Mouse (Mus musculus): ENCODE measurements around the gene Fxyd2.

Fxyd2 gene

GRCm38 (mm10) chr9:45391299-45391698 is 8.2 kb upstream of the Fxyd2 start:
- DNase-seq (ENCODE audit: low spot score), result no peak

- no peak for DNase-seq (ENCODE audit: low spot score)
Observed at GRCm38 (mm10) chr9:45395218-45395617, 4.3 kb upstream of the Fxyd2 start.

GRCm38 (mm10) chr9:45395796-45396195 is 3.7 kb upstream of the Fxyd2 start:
- no peak for DNase-seq (ENCODE audit: low spot score)

GRCm38 (mm10) chr9:45398336-45398735 is 1.1 kb upstream of the Fxyd2 start:
- DNase-seq (ENCODE audit: low spot score), result no peak

GRCm38 (mm10) chr9:45401851-45402250 is 2.4 kb downstream of the Fxyd2 start:
- DNase-seq (ENCODE audit: low spot score), result no peak

- no peak for DNase-seq (ENCODE audit: low spot score)
Observed at GRCm38 (mm10) chr9:45402957-45403356, 3.5 kb downstream of the Fxyd2 start.

GRCm38 (mm10) chr9:45405694-45406093 is 6.2 kb downstream of the Fxyd2 start:
- DNase-seq (ENCODE audit: low spot score), result no peak

GRCm38 (mm10) chr9:45406808-45407207 is 7.3 kb downstream of the Fxyd2 start:
- no peak for DNase-seq (ENCODE audit: low spot score)

- peak; percentile 79 for DNase-seq (ENCODE audit: low spot score)
Observed at GRCm38 (mm10) chr9:45407706-45408675, 8.5 kb downstream of the Fxyd2 start.

GRCm38 (mm10) chr9:45410193-45410592 is 10.7 kb downstream of the Fxyd2 start:
- no peak for DNase-seq (ENCODE audit: low spot score)

- DNase-seq (ENCODE audit: low spot score), result no peak
Observed at GRCm38 (mm10) chr9:45410614-45411013, 11.1 kb downstream of the Fxyd2 start.

GRCm38 (mm10) chr9:45411111-45411510 is 11.6 kb downstream of the Fxyd2 start:
- no peak for DNase-seq (ENCODE audit: low spot score)

GRCm38 (mm10) chr9:45411803-45412202 is 12.3 kb downstream of the Fxyd2 start:
- DNase-seq (ENCODE audit: low spot score), result no peak

GRCm38 (mm10) chr9:45412287-45412686 is 12.8 kb downstream of the Fxyd2 start:
- DNase-seq (ENCODE audit: low spot score), result peak; percentile 83

- DNase-seq (ENCODE audit: low spot score), result no peak
Observed at GRCm38 (mm10) chr9:45412700-45413477, 13.4 kb downstream of the Fxyd2 start.

- peak; percentile 23 for DNase-seq (ENCODE audit: low spot score)
Observed at GRCm38 (mm10) chr9:45413478-45414140, 14.1 kb downstream of the Fxyd2 start.

- DNase-seq (ENCODE audit: low spot score), result peak; percentile 38
Observed at GRCm38 (mm10) chr9:45415912-45416311, 16.4 kb downstream of the Fxyd2 start.

- peak; percentile 27 for DNase-seq (ENCODE audit: low spot score)
Observed at GRCm38 (mm10) chr9:45417245-45417644, 17.8 kb downstream of the Fxyd2 start.

GRCm38 (mm10) chr9:45418252-45418651 is 18.8 kb downstream of the Fxyd2 start:
- DNase-seq (ENCODE audit: low spot score), result no peak

- DNase-seq (ENCODE audit: low spot score), result no peak
Observed at GRCm38 (mm10) chr9:45421209-45421608, 21.7 kb downstream of the Fxyd2 start.

- DNase-seq (ENCODE audit: low spot score), result no peak
Observed at GRCm38 (mm10) chr9:45422761-45423298, 23.4 kb downstream of the Fxyd2 start.

- no peak for DNase-seq (ENCODE audit: low spot score)
Observed at GRCm38 (mm10) chr9:45426456-45426855, 27.0 kb downstream of the Fxyd2 start, which contains the start of gene Dscaml1. Gene Dscaml1 (plus strand): TSS chr9:45426628.

All from ovary, postnatal 36 days (tissue).